Mouse (Mus musculus) G1E (cell line): ENCODE results near the gene Dpf3.

Experiments
- CTCF ChIP-seq: IDR thresholded peaks from 2 replicates; pipeline ENCODE4 v1.5.1; 2012; ENCODE audit warnings: low read depth, low read length, inconsistent platforms, mixed read lengths
- GATA1 ChIP-seq: IDR thresholded peaks from 2 replicates; pipeline ENCODE4 v1.6.1; 2012; ENCODE audit warnings: borderline replicate concordance, low read length, inconsistent platforms, mixed read lengths

- TF ChIP-seq CTCF (no peak), GATA1 (no peak)
Observed at GRCm38 (mm10) chr12:83527816-83528215, 40.3 kb upstream of the Dpf3 start.
